Mouse (Mus musculus) ES-E14 (cell line): ENCODE results near the gene 9130409I23Rik.

ENCODE experiments used
- CHD2 ChIP-seq: IDR thresholded peaks from 2 replicates; pipeline ENCODE4 v1.6.1; 2014; ENCODE audit warnings: mild to moderate bottlenecking, low read depth, low read length, inconsistent platforms
- HCFC1 ChIP-seq: IDR thresholded peaks from 2 replicates; pipeline ENCODE4 v1.6.1; 2012; ENCODE audit warnings: low read length, inconsistent platforms, borderline replicate concordance; ENCODE audit not compliant: insufficient read depth
- MAFK ChIP-seq: IDR thresholded peaks from 2 replicates; pipeline ENCODE4 v1.6.1; 2014; ENCODE audit warnings: mild to moderate bottlenecking, low read depth, low read length, inconsistent platforms; ENCODE audit not compliant: insufficient read depth
- ZC3H11A ChIP-seq: IDR thresholded peaks from 2 replicates; pipeline ENCODE4 v1.6.1; 2012; ENCODE audit warnings: low read depth, mild to moderate bottlenecking, inconsistent platforms, low read length, borderline replicate concordance

- TF ChIP-seq ZC3H11A: no peak
- no peak for TF ChIP-seq HCFC1
- TF ChIP-seq CHD2: no peak
- no peak for TF ChIP-seq MAFK
These were observed 35.5 kb upstream of the 9130409I23Rik start for GRCm38 (mm10) chr1:181015558-181015957.
